16 mouse cellular contexts compared by ENCODE assay signal in the genomic region with DNA sequence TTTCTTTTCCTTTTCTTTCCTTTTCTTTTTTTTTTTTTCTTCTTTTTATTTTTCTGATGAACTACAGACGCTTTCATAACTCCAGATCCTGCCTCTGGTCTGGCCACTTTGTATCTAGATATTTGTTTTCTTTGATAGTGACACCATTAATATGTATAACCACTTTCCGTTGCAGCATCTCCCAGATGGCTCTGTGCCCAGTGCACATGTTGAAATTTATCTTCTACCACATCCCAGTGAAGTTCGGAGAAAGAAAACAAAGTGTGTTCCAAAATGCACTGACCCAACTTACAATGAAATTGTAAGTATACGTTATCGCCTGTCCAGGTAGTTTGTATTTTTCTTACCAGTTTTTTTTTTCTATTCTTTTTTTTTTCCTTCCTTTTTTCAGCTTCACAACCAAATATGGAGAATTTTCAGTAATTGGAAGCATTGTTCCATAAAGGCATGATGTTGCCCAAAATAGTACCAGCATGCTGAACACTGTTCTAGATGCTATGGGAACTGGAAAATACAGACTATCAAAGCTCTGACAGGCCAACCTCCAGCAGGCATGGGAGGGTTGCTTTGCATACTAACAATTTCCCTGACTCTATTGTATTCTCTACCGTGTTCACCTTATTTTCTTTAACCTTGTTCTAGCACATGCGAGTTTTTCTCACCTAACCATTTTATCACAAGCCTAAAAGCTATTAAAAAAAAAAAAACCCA.
DNase-seq lines count a peak whose midpoint lies in the region; ATAC-seq and TF ChIP-seq lines count a peak whose summit lies in the region.
"Had no signal": no experiment of that assay in that cellular context is flagged by ENCODE, and none has a peak within 500 bp of the region (broad histone marks: within the 10 kb centered on the region; RNA-seq: fewer than 3 reads in every experiment).

No protein-coding gene starts in this region.

- H3K4me3 ChIP-seq in embryonic facial prominence, embryonic 14.5 days (ENCODE audit: low read depth, low read length): no peak overlapping the region
- no peak overlapping the region for H3K4me3 ChIP-seq in embryonic facial prominence, embryonic 10.5 days
- H3K4me3 ChIP-seq in thymus, adult 2 months (ENCODE audit: control insufficient read depth, insufficient read depth, low read length): no peak overlapping the region
- H3K4me3 ChIP-seq: embryonic facial prominence, embryonic 13.5 days; heart, adult 2 months; liver, embryonic 15.5 days had no signal

- no peak overlapping the region for H3K27ac ChIP-seq in embryonic facial prominence, embryonic 14.5 days (replicated peaks; ENCODE audit: low read depth, low read length)
- H3K27ac ChIP-seq in embryonic facial prominence, embryonic 10.5 days (replicated peaks): no peak overlapping the region
- H3K27ac ChIP-seq in thymus, adult 2 months (ENCODE audit: control insufficient read depth, insufficient read depth, low read length): no peak overlapping the region
- H3K27ac ChIP-seq: embryonic facial prominence, embryonic 13.5 days; heart, adult 2 months; liver, embryonic 15.5 days had no signal

- H3K27me3 ChIP-seq in embryonic facial prominence, embryonic 14.5 days (replicated peaks; ENCODE audit: control insufficient read depth, insufficient read depth, low read length): no peaks in the 10 kb centered on the region
- H3K27me3 ChIP-seq in embryonic facial prominence, embryonic 10.5 days (replicated peaks; ENCODE audit: low read depth, poor library complexity, severe bottlenecking): no peaks in the 10 kb centered on the region
- no peaks in the 10 kb centered on the region for H3K27me3 ChIP-seq in thymus, adult 2 months (ENCODE audit: control insufficient read depth, insufficient read depth, low read length)
- H3K27me3 ChIP-seq: embryonic facial prominence, embryonic 13.5 days; liver, embryonic 15.5 days had no signal

- 52% methylated on average over 7 of the region's 7 CpGs for WGBS in embryonic facial prominence, embryonic 14.5 days
- WGBS in embryonic facial prominence, embryonic 10.5 days: 83% methylated on average over 7 of the region's 7 CpGs
- WGBS in thymus, adult 2 months: 81% methylated on average over 7 of the region's 7 CpGs

- no peaks in the 10 kb centered on the region for H3K4me1 ChIP-seq in embryonic facial prominence, embryonic 14.5 days (ENCODE audit: control insufficient read depth, insufficient read depth, low read length)
- H3K4me1 ChIP-seq in embryonic facial prominence, embryonic 10.5 days: no peaks in the 10 kb centered on the region
- no peaks in the 10 kb centered on the region for H3K4me1 ChIP-seq in thymus, adult 2 months (replicated peaks; ENCODE audit: control insufficient read depth, insufficient read depth, low read length)
- H3K4me1 ChIP-seq: embryonic facial prominence, embryonic 13.5 days; liver, embryonic 15.5 days had no signal

- H3K4me2 ChIP-seq in embryonic facial prominence, embryonic 14.5 days (ENCODE audit: low read depth, low read length): no peak overlapping the region
- H3K4me2 ChIP-seq: embryonic facial prominence, embryonic 13.5 days; liver, embryonic 15.5 days had no signal

- peak; percentile 25 for DNase-seq in embryonic facial prominence, embryonic 14.5 days (ENCODE audit: low spot score)
- DNase-seq in embryonic facial prominence, embryonic 10.5 days (ENCODE audit: low spot score): no peak
- DNase-seq in kidney, postnatal 4 days: peak; percentile 46 to 60
- DNase-seq in kidney, adult 18-20 months: no peak
- DNase-seq in lung, postnatal 14 days: peak; percentile 32
- no peak for DNase-seq in lung, postnatal 25 days (ENCODE audit: low spot score)
- peak; percentile 30 for DNase-seq in adrenal gland, postnatal 14 days
- DNase-seq in thymus, adult 2 months: no peak
- DNase-seq: B cell, adult 2 months; cerebellum, adult 11-12 months; gastrocnemius, postnatal 14 days; heart, adult 2 months; midbrain, embryonic 14.5 days; thymus, postnatal 25 days had no signal

- no peak for TF ChIP-seq POLR2A in thymus, adult 2 months (IDR thresholded peaks at IDR 0.05; ENCODE audit: control insufficient read depth, extremely low read depth, insufficient read depth, low read length, poor library complexity)

- no peak for TF ChIP-seq CTCF in thymus, adult 2 months (IDR thresholded peaks at IDR 0.05; ENCODE audit: borderline replicate concordance, control insufficient read depth, extremely low read depth, insufficient read depth, low read length, poor library complexity)

- no peaks in the 10 kb centered on the region for H3K9me3 ChIP-seq in embryonic facial prominence, embryonic 14.5 days (ENCODE audit: control insufficient read depth, low read length)
- H3K9me3 ChIP-seq in embryonic facial prominence, embryonic 10.5 days: no peaks in the 10 kb centered on the region
- H3K9me3 ChIP-seq: embryonic facial prominence, embryonic 13.5 days; liver, embryonic 15.5 days had no signal

- H3K36me3 ChIP-seq in embryonic facial prominence, embryonic 14.5 days (ENCODE audit: control insufficient read depth, insufficient read depth, low read length): no peaks in the 10 kb centered on the region
- H3K36me3 ChIP-seq in embryonic facial prominence, embryonic 10.5 days (replicated peaks): no peaks in the 10 kb centered on the region
- H3K36me3 ChIP-seq in thymus, adult 2 months (ENCODE audit: control insufficient read depth, insufficient read depth, low read length): no peaks in the 10 kb centered on the region
- H3K36me3 ChIP-seq: embryonic facial prominence, embryonic 13.5 days; liver, embryonic 15.5 days had no signal

- ATAC-seq in embryonic facial prominence, embryonic 14.5 days (ENCODE audit: low read depth): no peak

- H3K9ac ChIP-seq in embryonic facial prominence, embryonic 14.5 days (ENCODE audit: low read depth, low read length): no peak overlapping the region
- H3K9ac ChIP-seq: embryonic facial prominence, embryonic 13.5 days; liver, embryonic 15.5 days had no signal

Comparison
In these comparisons a context has a peak if more than half of its experiments do, and no peak if none do; other contexts are left out.
1. DNase-seq: peak in embryonic facial prominence, embryonic 14.5 days (single experiment), kidney, postnatal 4 days (2 of 2), lung, postnatal 14 days (single experiment) and adrenal gland, postnatal 14 days (single experiment); none in embryonic facial prominence, embryonic 10.5 days (single experiment), kidney, adult 18-20 months (single experiment), lung, postnatal 25 days (single experiment) and thymus, adult 2 months (single experiment).